Mouse (Mus musculus): ENCODE results near the gene Myo5a. TPM values are rescaled to one million over a fixed set of nuclear protein-coding genes. Genes with fewer than 3 reads are reported as not detected.

Gene Myo5a
- total RNA-seq, 4 experiments from 2014 or later = 10.6 to 14.9 (median 13.0) TPM

Other genes starting within 250 kb of the Myo5a start
- not detected for gene Onecut1, start 209.1 kb upstream of the Myo5a start, total RNA-seq (2022)
- 10 to 100 TPM; 19.4 to 35.5 (median 24.3) TPM for gene Fam214a, start 118.1 kb upstream of the Myo5a start, total RNA-seq (2022)
- gene Arpp19, start 33.4 kb upstream of the Myo5a start, total RNA-seq (2022) = 100 to 1,000 TPM; 114 to 163 (median 138) TPM
- 10 to 100 TPM in 1 of 4 experiments, 1 to 10 TPM in 3; 7.2 to 12.8 (median 8.8) TPM for gene Myo5c, start 161.0 kb downstream of the Myo5a start, total RNA-seq (2022)
- gene Gnb5, start 235.3 kb downstream of the Myo5a start, total RNA-seq (2022) = 10 to 100 TPM in 3 of 4 experiments, 1 to 10 TPM in 1; 8.9 to 13.8 (median 12.0) TPM

All from gastrocnemius, adult 8-10 months (tissue).